Mouse (Mus musculus): Measurements from ENCODE around the gene Tgfb1. TPM values are rescaled to one million over a fixed set of nuclear protein-coding genes. Genes with fewer than 3 reads are reported as not detected.

Gene Tgfb1
- total and polyA plus RNA-seq, 2 experiments from 2014 or later: 0.88 to 2.2 TPM

GRCm38 (mm10) chr7:25711731-25712197, 25.0 kb downstream of the Tgfb1 start:
- H3K4me1 ChIP-seq (ENCODE audit: insufficient read depth, low read length): peaks cover 8% of the 10 kb centered on the region; the same call in 1 of the 2 replicates
- no peak overlapping the region for H3K27ac ChIP-seq (ENCODE audit: low read depth, low read length)
- H3K9ac ChIP-seq (replicated peaks; ENCODE audit: low read length, poor library complexity, severe bottlenecking): no peak overlapping the region
- no peaks in the 10 kb centered on the region for H3K9me3 ChIP-seq (ENCODE audit: low read length)
- TF ChIP-seq CTCF (IDR thresholded peaks at IDR 0.05): no peak
- H3K27me3 ChIP-seq (ENCODE audit: insufficient read depth, low read length): no peaks in the 10 kb centered on the region
- H3K4me2 ChIP-seq (ENCODE audit: low read depth, low read length, poor library complexity, severe bottlenecking): no peak overlapping the region
- WGBS: 42% methylated on average over 7 of the region's 7 CpGs
- peaks cover 40% of the 10 kb centered on the region for H3K36me3 ChIP-seq (ENCODE audit: insufficient read depth, low read length)
- no peak overlapping the region for H3K4me3 ChIP-seq (ENCODE audit: low read depth, low read length)
- DNase-seq (ENCODE audit: low spot score) (no peak), ATAC-seq (ENCODE audit: low FRiP score) (no peak)

- no peak for TF ChIP-seq CTCF (IDR thresholded peaks at IDR 0.05)
- peaks cover 11% of the 10 kb centered on the region; the same call in 1 of the 2 replicates for H3K4me1 ChIP-seq (ENCODE audit: insufficient read depth, low read length)
- ATAC-seq (ENCODE audit: low FRiP score): no peak
- H3K27ac ChIP-seq (ENCODE audit: low read depth, low read length): no peak overlapping the region
- H3K9me3 ChIP-seq (ENCODE audit: low read length): no peaks in the 10 kb centered on the region
- DNase-seq (ENCODE audit: low spot score): no peak
- H3K36me3 ChIP-seq (ENCODE audit: insufficient read depth, low read length): peaks cover 42% of the 10 kb centered on the region
- H3K27me3 ChIP-seq (ENCODE audit: insufficient read depth, low read length): no peaks in the 10 kb centered on the region
- H3K4me3 ChIP-seq (ENCODE audit: low read depth, low read length): no peak overlapping the region
- no peak overlapping the region for H3K9ac ChIP-seq (replicated peaks; ENCODE audit: low read length, poor library complexity, severe bottlenecking)
- WGBS: 90% methylated on average over 9 of the region's 9 CpGs
- H3K4me2 ChIP-seq (ENCODE audit: low read depth, low read length, poor library complexity, severe bottlenecking): no peak overlapping the region
These were observed 26.0 kb downstream of the Tgfb1 start for GRCm38 (mm10) chr7:25712801-25713200.

- 94% methylated on average over 8 of the region's 8 CpGs for WGBS
- Histone ChIP-seq H3K27me3 (ENCODE audit: insufficient read depth, low read length) (no peaks in the 10 kb centered on the region), H3K9me3 (ENCODE audit: low read length) (no peaks in the 10 kb centered on the region), H3K9ac (replicated peaks; ENCODE audit: low read length, poor library complexity, severe bottlenecking) (no peak overlapping the region), H3K27ac (ENCODE audit: low read depth, low read length) (no peak overlapping the region), H3K4me2 (ENCODE audit: low read depth, low read length, poor library complexity, severe bottlenecking) (no peak overlapping the region), H3K4me3 (ENCODE audit: low read depth, low read length) (no peak overlapping the region), H3K36me3 (ENCODE audit: insufficient read depth, low read length) (peaks cover 42% of the 10 kb centered on the region), H3K4me1 (ENCODE audit: insufficient read depth, low read length) (peaks cover 18% of the 10 kb centered on the region; the same call in 1 of the 2 replicates)
- TF ChIP-seq CTCF (IDR thresholded peaks at IDR 0.05): no peak
- no peak for DNase-seq (ENCODE audit: low spot score)
- no peak for ATAC-seq (ENCODE audit: low FRiP score)
These were observed 27.8 kb downstream of the Tgfb1 start for GRCm38 (mm10) chr7:25714581-25714980.

- Histone ChIP-seq H3K27me3 (ENCODE audit: insufficient read depth, low read length) (no peaks in the 10 kb centered on the region), H3K9me3 (ENCODE audit: low read length) (no peaks in the 10 kb centered on the region), H3K4me2 (ENCODE audit: low read depth, low read length, poor library complexity, severe bottlenecking) (no peak overlapping the region), H3K9ac (replicated peaks; ENCODE audit: low read length, poor library complexity, severe bottlenecking) (no peak overlapping the region), H3K27ac (ENCODE audit: low read depth, low read length) (no peak overlapping the region), H3K4me3 (ENCODE audit: low read depth, low read length) (no peak overlapping the region), H3K4me1 (ENCODE audit: insufficient read depth, low read length) (peaks cover 10% of the 10 kb centered on the region; the same call in 1 of the 2 replicates), H3K36me3 (ENCODE audit: insufficient read depth, low read length) (peaks cover 46% of the 10 kb centered on the region)
- ATAC-seq (ENCODE audit: low FRiP score) (no peak), DNase-seq (ENCODE audit: low spot score) (no peak)
- TF ChIP-seq CTCF (IDR thresholded peaks at IDR 0.05): no peak
- 95% methylated on average over 22 of the region's 22 CpGs for WGBS
These were observed 29.0 kb downstream of the Tgfb1 start for GRCm38 (mm10) chr7:25715731-25716271.

GRCm38 (mm10) chr7:25717478-25717877, 30.7 kb downstream of the Tgfb1 start:
- no peak overlapping the region for H3K4me3 ChIP-seq (ENCODE audit: low read depth, low read length)
- H3K4me1 ChIP-seq (ENCODE audit: insufficient read depth, low read length): peaks cover 10% of the 10 kb centered on the region; the same call in 1 of the 2 replicates
- H3K36me3 ChIP-seq (ENCODE audit: insufficient read depth, low read length): peaks cover 51% of the 10 kb centered on the region
- no peaks in the 10 kb centered on the region for H3K27me3 ChIP-seq (ENCODE audit: insufficient read depth, low read length)
- ATAC-seq (ENCODE audit: low FRiP score): no peak
- no peak overlapping the region for H3K9ac ChIP-seq (replicated peaks; ENCODE audit: low read length, poor library complexity, severe bottlenecking)
- TF ChIP-seq CTCF (IDR thresholded peaks at IDR 0.05): no peak
- 91% methylated on average over 3 of the region's 3 CpGs for WGBS
- H3K9me3 ChIP-seq (ENCODE audit: low read length): no peaks in the 10 kb centered on the region
- peak overlapping the region; percentile 82; the same call in 1 of the 2 replicates for H3K4me2 ChIP-seq (ENCODE audit: low read depth, low read length, poor library complexity, severe bottlenecking)
- DNase-seq (ENCODE audit: low spot score): no peak
- no peak overlapping the region for H3K27ac ChIP-seq (ENCODE audit: low read depth, low read length)

- Histone ChIP-seq H3K4me1 (ENCODE audit: insufficient read depth, low read length) (peaks cover 10% of the 10 kb centered on the region; the same call in 1 of the 2 replicates), H3K27me3 (ENCODE audit: insufficient read depth, low read length) (no peaks in the 10 kb centered on the region), H3K4me3 (ENCODE audit: low read depth, low read length) (peak within 1 kb of the TSS; percentile 64), H3K4me2 (ENCODE audit: low read depth, low read length, poor library complexity, severe bottlenecking) (peak within 1 kb of the TSS; percentile 82), H3K9me3 (ENCODE audit: low read length) (no peaks in the 10 kb centered on the region), H3K9ac (replicated peaks; ENCODE audit: low read length, poor library complexity, severe bottlenecking) (peak within 1 kb of the TSS; percentile 73), H3K27ac (ENCODE audit: low read depth, low read length) (peak within 1 kb of the TSS; percentile 87), H3K36me3 (ENCODE audit: insufficient read depth, low read length) (peaks cover 49% of the 10 kb centered on the region)
- 4% methylated on average over 32 of the region's 32 CpGs for WGBS
- peak; percentile 98 for DNase-seq (ENCODE audit: low spot score)
- peak; percentile 87 for ATAC-seq (ENCODE audit: low FRiP score)
- no peak for TF ChIP-seq CTCF (IDR thresholded peaks at IDR 0.05)
These were observed 32.1 kb downstream of the Tgfb1 start, which contains the start of gene Ccdc97 for GRCm38 (mm10) chr7:25718788-25719417. TSS of gene Ccdc97 (minus strand) at chr7:25719088.

Measured in midbrain, postnatal 0 days (tissue).